Mouse (Mus musculus): Measurements from ENCODE around the gene Cd79a. TPM values are rescaled to one million over a fixed set of nuclear protein-coding genes. Genes with fewer than 3 reads are reported as not detected.

The Cd79a gene
- polyA plus RNA-seq, 1 experiment from 2014 or later = 0.35 TPM

- peaks cover 42% of the 10 kb centered on the region for H3K4me1 ChIP-seq (replicated peaks)
- peak within 1 kb of the TSS; percentile 51; the same call in 1 of the 2 replicates for H3K27ac ChIP-seq
- WGBS = 6% methylated on average over 50 of the region's 68 CpGs
- no peaks in the 10 kb centered on the region for H3K9me3 ChIP-seq
- H3K36me3 ChIP-seq = 0 out of 2 replicates have a peak, but pooled peaks cover under 1% of the 10 kb centered on the region
- no peaks in the 10 kb centered on the region for H3K27me3 ChIP-seq
- H3K4me3 ChIP-seq (replicated peaks) = peak within 1 kb of the TSS; percentile 68
- peak within 1 kb of the TSS; percentile 82 for H3K4me2 ChIP-seq (replicated peaks)
- ATAC-seq = no peak
- peak within 1 kb of the TSS; percentile 77 for H3K9ac ChIP-seq (replicated peaks)
Measured at GRCm38 (mm10) chr7:24902630-24903443, 5.7 kb downstream of the Cd79a start, which contains the start of gene Arhgef1. Gene Arhgef1, plus strand, starts transcription at chr7:24902912.

GRCm38 (mm10) chr7:24903444-24903825 lies 6.3 kb downstream of the Cd79a start:
- WGBS = 46% methylated on average over 10 of the region's 10 CpGs

GRCm38 (mm10) chr7:24904070-24904483 lies 6.9 kb downstream of the Cd79a start:
- no peaks in the 10 kb centered on the region for H3K9me3 ChIP-seq

More at GRCm38 (mm10) chr7:24903444-24903825, 6.3 kb downstream of the Cd79a start:
- H3K36me3 ChIP-seq = peaks cover 6% of the 10 kb centered on the region
- peaks cover 42% of the 10 kb centered on the region for H3K4me1 ChIP-seq (replicated peaks)
- H3K27me3 ChIP-seq = no peaks in the 10 kb centered on the region
- peak overlapping the region; percentile 77; the same call in 1 of the 2 replicates for H3K9ac ChIP-seq (replicated peaks)
- H3K4me2 ChIP-seq (replicated peaks) = peak overlapping the region; percentile 82
- H3K9me3 ChIP-seq = no peaks in the 10 kb centered on the region
- H3K4me3 ChIP-seq (replicated peaks) = peak overlapping the region; percentile 68
- ATAC-seq = no peak
- no peak overlapping the region for H3K27ac ChIP-seq

GRCm38 (mm10) chr7:24904936-24905335 lies 7.8 kb downstream of the Cd79a start:
- no peaks in the 10 kb centered on the region for H3K9me3 ChIP-seq
- peak overlapping the region; percentile 68 for H3K4me3 ChIP-seq (replicated peaks)
- peak overlapping the region; percentile 75 for H3K9ac ChIP-seq (replicated peaks)
- peak overlapping the region; percentile 83 for H3K27ac ChIP-seq
- peak overlapping the region; percentile 82 for H3K4me2 ChIP-seq (replicated peaks)
- H3K27me3 ChIP-seq = no peaks in the 10 kb centered on the region
- peak; percentile 35 for ATAC-seq
- 22% methylated on average over 3 of the region's 3 CpGs for WGBS
- peaks cover 15% of the 10 kb centered on the region for H3K36me3 ChIP-seq
- H3K4me1 ChIP-seq (replicated peaks) = peaks cover 42% of the 10 kb centered on the region

More at GRCm38 (mm10) chr7:24904070-24904483, 6.9 kb downstream of the Cd79a start:
- Histone ChIP-seq H3K4me3 (replicated peaks) (peak overlapping the region; percentile 68), H3K9ac (replicated peaks) (peak overlapping the region; percentile 75), H3K4me2 (replicated peaks) (peak overlapping the region; percentile 82), H3K27ac (peak overlapping the region; percentile 83), H3K27me3 (no peaks in the 10 kb centered on the region), H3K4me1 (replicated peaks) (peaks cover 42% of the 10 kb centered on the region), H3K36me3 (peaks cover 13% of the 10 kb centered on the region)
- under 1% methylated on average over 30 of the region's 30 CpGs for WGBS
- peak; percentile 97 for ATAC-seq

- no peak overlapping the region for H3K4me3 ChIP-seq (replicated peaks)
- no peak overlapping the region for H3K4me2 ChIP-seq (replicated peaks)
- H3K36me3 ChIP-seq = peaks cover 22% of the 10 kb centered on the region
- no peak for ATAC-seq
- no peaks in the 10 kb centered on the region for H3K27me3 ChIP-seq
- no peaks in the 10 kb centered on the region for H3K9me3 ChIP-seq
- WGBS = 47% methylated on average over 6 of the region's 6 CpGs
- no peak overlapping the region for H3K9ac ChIP-seq (replicated peaks)
- H3K27ac ChIP-seq = no peak overlapping the region
- peaks cover 42% of the 10 kb centered on the region for H3K4me1 ChIP-seq (replicated peaks)
Measured at GRCm38 (mm10) chr7:24906551-24906950, 9.4 kb downstream of the Cd79a start.

- peaks cover 29% of the 10 kb centered on the region for H3K36me3 ChIP-seq
- peaks cover 42% of the 10 kb centered on the region for H3K4me1 ChIP-seq (replicated peaks)
- no peak overlapping the region; the same call in 1 of the 2 replicates for H3K9ac ChIP-seq (replicated peaks)
- H3K27ac ChIP-seq = no peak overlapping the region
- H3K4me2 ChIP-seq (replicated peaks) = no peak overlapping the region
- WGBS = 41% methylated on average over 13 of the region's 13 CpGs
- H3K27me3 ChIP-seq = no peaks in the 10 kb centered on the region
- ATAC-seq = no peak
- H3K4me3 ChIP-seq (replicated peaks) = no peak overlapping the region
- no peaks in the 10 kb centered on the region for H3K9me3 ChIP-seq
Measured at GRCm38 (mm10) chr7:24907211-24907748, 10.1 kb downstream of the Cd79a start.

- ATAC-seq = no peak
- H3K4me2 ChIP-seq (replicated peaks) = no peak overlapping the region
- H3K4me1 ChIP-seq (replicated peaks) = no peaks in the 10 kb centered on the region; the same call in 1 of the 2 replicates
- no peaks in the 10 kb centered on the region for H3K27me3 ChIP-seq
- no peaks in the 10 kb centered on the region for H3K9me3 ChIP-seq
- no peak overlapping the region for H3K9ac ChIP-seq (replicated peaks)
- no peak overlapping the region for H3K4me3 ChIP-seq (replicated peaks)
- peaks cover 53% of the 10 kb centered on the region for H3K36me3 ChIP-seq
- H3K27ac ChIP-seq = no peak overlapping the region
- 95% methylated on average over 14 of the region's 14 CpGs for WGBS
Measured at GRCm38 (mm10) chr7:24912480-24912879, 15.3 kb downstream of the Cd79a start.

- Histone ChIP-seq H3K36me3 (peaks cover 73% of the 10 kb centered on the region), H3K4me2 (replicated peaks) (no peak overlapping the region), H3K9ac (replicated peaks) (no peak overlapping the region), H3K4me3 (replicated peaks) (no peak overlapping the region), H3K4me1 (replicated peaks) (no peaks in the 10 kb centered on the region), H3K9me3 (no peaks in the 10 kb centered on the region), H3K27me3 (no peaks in the 10 kb centered on the region), H3K27ac (no peak overlapping the region)
- peak; percentile 40; the same call in 1 of the 2 replicates for ATAC-seq
- WGBS = 93% methylated on average over 20 of the region's 20 CpGs
Measured at GRCm38 (mm10) chr7:24918763-24919323, 21.7 kb downstream of the Cd79a start.

- ATAC-seq = no peak
- H3K4me1 ChIP-seq (replicated peaks) = no peaks in the 10 kb centered on the region
- WGBS = 87% methylated on average over 9 of the region's 9 CpGs
- no peak overlapping the region for H3K4me3 ChIP-seq (replicated peaks)
- H3K27ac ChIP-seq = no peak overlapping the region
- H3K36me3 ChIP-seq = peaks cover 82% of the 10 kb centered on the region
- no peak overlapping the region for H3K4me2 ChIP-seq (replicated peaks)
- H3K9me3 ChIP-seq = no peaks in the 10 kb centered on the region
- no peaks in the 10 kb centered on the region for H3K27me3 ChIP-seq
- no peak overlapping the region for H3K9ac ChIP-seq (replicated peaks)
Measured at GRCm38 (mm10) chr7:24919728-24920127, 22.5 kb downstream of the Cd79a start.

- no peak for ATAC-seq
- Histone ChIP-seq H3K4me1 (replicated peaks) (peaks cover 48% of the 10 kb centered on the region), H3K27ac (no peak overlapping the region), H3K9me3 (no peaks in the 10 kb centered on the region), H3K9ac (replicated peaks) (no peak overlapping the region), H3K36me3 (peaks cover 21% of the 10 kb centered on the region), H3K27me3 (peaks cover 76% of the 10 kb centered on the region), H3K4me3 (replicated peaks) (peak overlapping the region; percentile 20; the same call in 1 of the 2 replicates), H3K4me2 (replicated peaks) (peak overlapping the region; percentile 53; the same call in 1 of the 2 replicates)
- WGBS = 44% methylated on average over 6 of the region's 6 CpGs
Measured at GRCm38 (mm10) chr7:24930475-24930874, 33.3 kb downstream of the Cd79a start.

GRCm38 (mm10) chr7:24931651-24932050 lies 34.5 kb downstream of the Cd79a start:
- Histone ChIP-seq H3K4me1 (replicated peaks) (peaks cover 49% of the 10 kb centered on the region), H3K4me3 (replicated peaks) (peak overlapping the region; percentile 20), H3K27me3 (peaks cover 85% of the 10 kb centered on the region), H3K36me3 (peaks cover 10% of the 10 kb centered on the region), H3K9ac (replicated peaks) (0 out of 2 replicates have a peak overlapping the region, but pooled peaks have one; percentile 32), H3K9me3 (no peaks in the 10 kb centered on the region), H3K4me2 (replicated peaks) (peak overlapping the region; percentile 53), H3K27ac (no peak overlapping the region)
- ATAC-seq = no peak
- whole genome bisulfite sequencing = 1% methylated on average over 14 of the region's 15 CpGs

GRCm38 (mm10) chr7:24943641-24944040 lies 46.5 kb downstream of the Cd79a start:
- no peaks in the 10 kb centered on the region for H3K36me3 ChIP-seq
- H3K27ac ChIP-seq = no peak overlapping the region
- H3K9me3 ChIP-seq = no peaks in the 10 kb centered on the region
- H3K4me1 ChIP-seq (replicated peaks) = peaks cover 22% of the 10 kb centered on the region
- H3K9ac ChIP-seq (replicated peaks) = no peak overlapping the region
- H3K27me3 ChIP-seq = peaks cover 99% of the 10 kb centered on the region
- 3% methylated on average over 6 of the region's 6 CpGs for WGBS
- no peak for ATAC-seq
- H3K4me3 ChIP-seq (replicated peaks) = peak overlapping the region; percentile 39
- H3K4me2 ChIP-seq (replicated peaks) = peak overlapping the region; percentile 59; the same call in 1 of the 2 replicates
